Mouse (Mus musculus) ES-E14 (cell line): ENCODE results near the gene Tmx2. TPM values are rescaled to one million over a fixed set of nuclear protein-coding genes. Genes with fewer than 3 reads are reported as not detected.

Experiments used
- DNase-seq: peaks from one replicate; pipeline ENCODE4 v3.0.0-alpha.2; 2013; ENCODE audit warnings: low read depth, low spot score
- H3K27ac ChIP-seq: 2 replicates; pipeline ENCODE4 v1.5.1; 2012; ENCODE audit warnings: low read depth, mild to moderate bottlenecking, low read length, moderate library complexity, mixed read lengths; ENCODE audit not compliant: poor library complexity, insufficient read depth, severe bottlenecking
- H3K36me3 ChIP-seq: 2 replicates; pipeline ENCODE4 v1.6.1; 2012; ENCODE audit warnings: mild to moderate bottlenecking, low read length, moderate library complexity, mixed read lengths; ENCODE audit not compliant: control insufficient read depth, poor library complexity, insufficient read depth, severe bottlenecking
- H3K4me1 ChIP-seq, 2 experiments: fragments of 150-350 bp in 1 of 2; sonication (generic) in 1 of 2; 2 replicates each; pipeline ENCODE4 v1.6.1; 2012; ENCODE audit warnings: low read length in 2 of 2, mild to moderate bottlenecking in 1 of 2, mixed read lengths in 1 of 2; ENCODE audit not compliant: control insufficient read depth in 2 of 2, insufficient read depth in 2 of 2, poor library complexity in 1 of 2
- H3K4me3 ChIP-seq, 2 experiments: fragments of 150-350 bp in 1 of 2; sonication (generic) in 1 of 2; 2 replicates each; pipeline ENCODE4 v1.5.1; 2012; ENCODE audit warnings: low read length in 2 of 2, low read depth in 1 of 2, mild to moderate bottlenecking in 1 of 2, mixed read lengths in 1 of 2; ENCODE audit not compliant: insufficient read depth in 1 of 2, poor library complexity in 1 of 2, severe bottlenecking in 1 of 2
- H3K9ac ChIP-seq: 2 replicates; pipeline ENCODE4 v1.6.1; 2012; ENCODE audit warnings: low read depth, mild to moderate bottlenecking, low read length, mixed read lengths; ENCODE audit not compliant: poor library complexity, insufficient read depth, severe bottlenecking
- H3K9me3 ChIP-seq: fragments of 150-350 bp; sonication (generic); 2 replicates; pipeline ENCODE4 v1.6.1; 2012; ENCODE audit warnings: low read depth, mild to moderate bottlenecking, low read length; ENCODE audit not compliant: control insufficient read depth, insufficient read depth
- CHD2 ChIP-seq: IDR thresholded peaks from 2 replicates; pipeline ENCODE4 v1.6.1; 2014; ENCODE audit warnings: mild to moderate bottlenecking, low read depth, low read length, inconsistent platforms
- HCFC1 ChIP-seq: IDR thresholded peaks from 2 replicates; pipeline ENCODE4 v1.6.1; 2012; ENCODE audit warnings: low read length, inconsistent platforms, borderline replicate concordance; ENCODE audit not compliant: insufficient read depth
- MAFK ChIP-seq: IDR thresholded peaks from 2 replicates; pipeline ENCODE4 v1.6.1; 2014; ENCODE audit warnings: mild to moderate bottlenecking, low read depth, low read length, inconsistent platforms; ENCODE audit not compliant: insufficient read depth
- ZC3H11A ChIP-seq: IDR thresholded peaks from 2 replicates; pipeline ENCODE4 v1.6.1; 2012; ENCODE audit warnings: low read depth, mild to moderate bottlenecking, inconsistent platforms, low read length, borderline replicate concordance
- ZNF384 ChIP-seq: IDR thresholded peaks from 2 replicates; pipeline ENCODE4 v1.6.1; 2012; ENCODE audit warnings: low read depth, low read length, inconsistent platforms
- in situ Hi-C, 2 experiments: fragments of 600-800 bp; cut with MboI; formaldehyde crosslinking; loops; one replicate each; pipeline ENCODE4 v1.15.1; 2025; ENCODE audit warnings: low sequenced_read_pairs in 2 of 2, inconsistent platforms in 1 of 2; ENCODE audit not compliant: unreplicated experiment in 2 of 2
- total RNA-seq: library from RNA; depleted of rRNA; stranded (reverse); fragments of 300-350 nt; gene quantifications from 2 replicates; pipeline ENCODE4 v1.2.3, GENCODE M21; 2012

Tmx2 gene
- total RNA-seq, 1 experiment: 160 TPM

DNA sequence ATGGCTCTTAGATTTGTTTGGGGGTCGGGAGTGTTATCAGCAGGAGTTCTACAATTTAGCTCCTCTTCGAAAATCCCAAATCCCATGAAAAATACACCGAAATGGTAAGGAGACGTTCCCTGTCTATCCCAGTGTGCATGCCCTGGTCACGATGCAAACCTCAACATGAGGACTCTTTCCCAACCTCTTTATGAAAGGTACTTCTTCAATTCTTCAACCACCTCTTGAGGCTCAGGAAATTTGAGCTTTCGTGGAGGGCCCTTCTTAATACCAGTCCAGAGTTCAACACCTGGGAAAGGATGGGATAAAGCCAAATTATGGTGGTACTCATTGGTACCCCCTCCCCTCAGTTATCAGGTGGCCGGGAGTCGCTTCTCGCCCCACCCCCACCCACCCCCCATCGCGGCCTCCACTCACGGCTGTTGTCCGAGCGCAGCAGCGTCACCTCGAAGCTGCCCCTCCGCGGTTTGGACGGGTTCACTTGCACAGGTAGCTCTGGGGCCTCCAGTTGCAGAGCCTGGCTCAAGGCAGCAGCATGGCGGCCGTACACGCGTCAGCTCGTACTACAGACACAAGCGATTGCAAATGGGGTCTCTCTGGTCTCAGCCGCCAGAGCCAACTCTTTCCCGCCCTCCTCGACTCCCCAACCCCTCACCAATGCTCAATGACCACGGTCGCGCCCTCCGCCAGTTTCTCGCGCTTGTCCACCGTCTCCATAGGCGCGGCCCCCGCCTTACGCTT, 8.9 kb downstream of the Tmx2 start:
- no peak for TF ChIP-seq ZNF384
- no peak for TF ChIP-seq HCFC1
- H3K4me1 ChIP-seq: peaks cover 0 to 3% of the 10 kb centered on the region in 2 experiments; a peak in 2 of 4 replicates
- H3K36me3 ChIP-seq: peaks cover 31% of the 10 kb centered on the region
- in situ Hi-C loops: loop anchor here in 1 of 2 experiments (10.0 kb wide), 1 partner anchor 205 kb away; no protein-coding TSS in a partner anchor
- H3K4me3 ChIP-seq: peak overlapping the region; percentile 88 to 99
- no peak for DNase-seq
- H3K9me3 ChIP-seq: no peaks in the 10 kb centered on the region
- peak overlapping the region; percentile 100 for H3K9ac ChIP-seq
- peak overlapping the region; percentile 99 for H3K27ac ChIP-seq

DNA sequence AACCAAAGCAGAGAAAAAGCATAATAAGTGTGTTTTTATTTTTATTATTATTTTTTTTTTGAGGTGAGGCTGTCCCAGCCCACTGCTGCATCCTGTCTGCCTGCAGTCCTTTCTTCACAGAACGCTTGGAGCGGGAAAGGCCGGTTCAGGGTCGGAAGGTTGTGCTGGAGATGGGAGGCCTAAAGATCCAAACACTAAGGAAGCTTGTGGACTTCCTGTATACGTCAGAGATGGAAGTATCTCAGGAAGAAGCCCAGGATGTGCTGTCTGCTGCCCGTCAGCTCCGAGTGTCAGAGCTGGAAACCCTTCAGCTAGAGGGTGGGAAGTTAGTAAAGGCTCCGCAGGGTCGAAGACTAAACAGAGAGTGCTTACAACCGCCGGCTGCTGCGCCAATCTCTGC, 12.9 kb downstream of the Tmx2 start:
- Histone ChIP-seq H3K4me3 (no peak overlapping the region), H3K27ac (no peak overlapping the region), H3K4me1 (peaks cover 0 to 3% of the 10 kb centered on the region in 2 experiments; a peak in 2 of 4 replicates), H3K9me3 (no peaks in the 10 kb centered on the region), H3K36me3 (peaks cover 13% of the 10 kb centered on the region), H3K9ac (no peak overlapping the region)
- no peak for DNase-seq
- in situ Hi-C loops: loop anchor here in 1 of 2 experiments (10.0 kb wide), 1 partner anchor 201 kb away; no protein-coding TSS in a partner anchor
- no peak for TF ChIP-seq ZNF384
- no peak for TF ChIP-seq MAFK
- TF ChIP-seq HCFC1: no peak
- TF ChIP-seq CHD2: no peak
- no peak for TF ChIP-seq ZC3H11A

DNA sequence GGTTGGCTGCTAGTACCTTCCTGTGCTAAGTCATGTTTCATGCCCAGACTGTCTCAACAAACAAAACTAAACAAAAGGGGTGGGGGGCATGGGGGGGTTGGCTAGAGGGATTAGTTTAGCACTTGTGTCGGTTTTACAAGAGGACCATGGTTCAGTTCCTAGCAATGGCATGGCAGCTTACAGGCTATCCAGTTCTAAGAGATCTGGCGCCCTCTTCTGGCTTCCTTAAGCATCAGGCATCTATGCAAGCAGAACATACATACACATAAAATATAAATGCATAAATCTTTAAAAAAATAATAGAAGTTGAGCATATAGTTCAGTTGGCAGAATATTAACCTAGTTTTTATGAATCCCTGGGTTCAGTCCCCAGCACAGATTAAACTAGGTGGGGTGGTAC, 16.1 kb downstream of the Tmx2 start:
- no peaks in the 10 kb centered on the region; the same call in 1 of the 2 replicates for H3K36me3 ChIP-seq
- H3K9ac ChIP-seq: no peak overlapping the region
- H3K4me1 ChIP-seq: no peaks in the 10 kb centered on the region
- TF ChIP-seq CHD2: no peak
- no peak for TF ChIP-seq ZNF384
- peak; percentile 61; the same call in 1 of the 2 replicates for TF ChIP-seq ZC3H11A
- TF ChIP-seq HCFC1: no peak
- no peak for TF ChIP-seq MAFK
- in situ Hi-C loops: loop anchor here in 1 of 2 experiments (10.0 kb wide), 1 partner anchor 198 kb away; no protein-coding TSS in a partner anchor
- no peak overlapping the region for H3K4me3 ChIP-seq
- DNase-seq: peak; percentile 69
- H3K27ac ChIP-seq: no peak overlapping the region
- H3K9me3 ChIP-seq: no peaks in the 10 kb centered on the region

DNA sequence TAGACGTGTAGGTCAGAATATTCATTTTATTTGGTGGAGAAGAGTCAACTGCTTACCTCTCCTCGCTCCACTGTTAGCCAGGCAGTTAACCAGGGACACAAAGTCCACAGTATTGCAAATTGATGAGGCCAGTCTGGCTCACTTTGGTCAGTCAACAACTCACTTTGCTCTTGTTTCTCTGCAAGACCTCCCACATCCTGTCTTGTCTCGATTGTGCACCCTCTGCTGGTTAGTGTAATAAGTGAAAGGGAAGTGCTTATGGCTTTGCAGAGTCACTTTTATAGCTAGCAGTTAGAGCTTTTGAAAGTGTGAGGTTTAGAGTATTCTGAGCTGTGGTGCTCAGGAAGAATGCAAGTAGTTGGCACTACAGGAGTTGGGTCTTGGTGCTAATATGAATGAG, 18.7 kb downstream of the Tmx2 start:
- DNase-seq: no peak

DNA sequence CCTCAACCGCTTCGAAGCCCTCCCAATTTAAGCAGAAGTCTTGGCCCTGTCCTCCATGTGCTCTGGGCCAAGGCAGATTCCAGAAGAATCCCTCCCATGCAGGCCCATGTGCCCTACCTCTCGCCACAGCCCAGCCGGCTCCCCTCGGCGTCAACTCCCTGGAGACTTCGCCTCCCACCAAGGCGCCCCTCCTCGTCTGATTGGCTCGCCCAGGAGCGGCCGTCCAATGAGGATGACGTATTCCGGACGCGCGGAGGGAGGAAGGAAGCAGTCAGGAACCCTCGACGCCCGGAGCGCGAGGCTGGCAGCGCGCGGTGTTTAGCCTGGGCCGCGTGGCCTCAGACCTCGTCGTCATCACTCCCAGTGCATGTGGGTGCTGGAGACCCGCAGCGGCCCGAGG, 20.1 kb downstream of the Tmx2 start, which contains the start of gene Btbd18:
Gene Btbd18, plus strand, starts transcription at position 274 of the 400 bp plus-strand sequence.
- Histone ChIP-seq H3K4me3 (peak within 1 kb of the TSS; percentile 0 to 18; a peak in 2 of 4 replicates), H3K9me3 (no peaks in the 10 kb centered on the region), H3K27ac (no peak within 1 kb of the TSS), H3K36me3 (no peaks in the 10 kb centered on the region), H3K9ac (no peak within 1 kb of the TSS), H3K4me1 (no peaks in the 10 kb centered on the region)
- DNase-seq: no peak
- in situ Hi-C loops: no loop called here
- TF ChIP-seq ZC3H11A (no peak), ZNF384 (peak; percentile 84)

More for the DNA sequence above, 18.7 kb downstream of the Tmx2 start:
- H3K4me1 ChIP-seq: no peaks in the 10 kb centered on the region
- H3K36me3 ChIP-seq: no peaks in the 10 kb centered on the region
- no peak overlapping the region for H3K27ac ChIP-seq
- H3K4me3 ChIP-seq: no peak overlapping the region
- in situ Hi-C loops: loop anchor here in 1 of 2 experiments (10.0 kb wide), 1 partner anchor 195 kb away; no protein-coding TSS in a partner anchor
- TF ChIP-seq HCFC1 (no peak), ZNF384 (no peak), ZC3H11A (no peak), MAFK (no peak), CHD2 (no peak)
- H3K9ac ChIP-seq: no peak overlapping the region
- H3K9me3 ChIP-seq: no peaks in the 10 kb centered on the region
